Mouse (Mus musculus) spleen, postnatal 14 days (tissue): ENCODE measurements around the gene Olfr1098.

Experiments
- DNase-seq, 2 experiments: peaks; one replicate each; pipeline ENCODE4 v3.0.0; 2021 to 2022; ENCODE audit warnings: low spot score in 2 of 2

The Olfr1098 gene

GRCm38 (mm10) chr2:86924445-86924844 lies at the start of gene Olfr1098:
Gene Olfr1098 (minus strand): TSS chr2:86924545.
- DNase-seq = no peak

GRCm38 (mm10) chr2:86960593-86960992 lies 36.2 kb upstream of the Olfr1098 start, which contains the start of gene Olfr1099:
Gene Olfr1099 (minus strand): TSS chr2:86960693.
- no peak for DNase-seq

- no peak for DNase-seq
Measured at GRCm38 (mm10) chr2:86926557-86926956, 2.2 kb upstream of the Olfr1098 start.

GRCm38 (mm10) chr2:86905647-86906046 lies 18.7 kb downstream of the Olfr1098 start:
- no peak for DNase-seq

GRCm38 (mm10) chr2:86892116-86892515 lies 32.2 kb downstream of the Olfr1098 start, which contains the start of gene Olfr1097:
Gene Olfr1097 (minus strand): TSS chr2:86892216.
- no peak for DNase-seq

GRCm38 (mm10) chr2:86874702-86875101 lies 49.6 kb downstream of the Olfr1098 start, which contains the start of gene Gm13723:
Gene Gm13723 (minus strand): TSS chr2:86874802.
- no peak for DNase-seq
